Mouse (Mus musculus) forebrain, postnatal 0 days (tissue): ENCODE results near the gene Cxcl14. TPM values are rescaled to one million over a fixed set of nuclear protein-coding genes. Genes with fewer than 3 reads are reported as not detected.

Experiments
- ATAC-seq: fragments of 200-750 bp; cut with Nextera tagmentation; 2 replicates; pipeline ENCODE4 v1.8.0; 2017; ENCODE audit warnings: mild to moderate bottlenecking, moderate library complexity
- DNase-seq: peaks from one replicate; pipeline ENCODE4 v3.0.0-alpha.2; 2015
- H3K27ac ChIP-seq: fragments of 300-500 bp; sonication (generic); 2 replicates; pipeline ENCODE4 v1.5.1; 2014; ENCODE audit warnings: low read depth, mild to moderate bottlenecking, antibody characterized with exemption, low read length, moderate library complexity, mixed read lengths
- H3K27me3 ChIP-seq: fragments of 300-500 bp; sonication (generic); 2 replicates; pipeline ENCODE4 v1.6.1; 2014; ENCODE audit warnings: mild to moderate bottlenecking, low read length, mixed read lengths; ENCODE audit not compliant: insufficient read depth
- H3K36me3 ChIP-seq: fragments of 300-500 bp; sonication (generic); 2 replicates; pipeline ENCODE4 v1.6.1; 2014; ENCODE audit warnings: mild to moderate bottlenecking, moderate library complexity; ENCODE audit not compliant: insufficient read depth
- H3K4me1 ChIP-seq: fragments of 300-500 bp; sonication (generic); 2 replicates; pipeline ENCODE4 v1.6.1; 2014; ENCODE audit warnings: antibody characterized with exemption; ENCODE audit not compliant: insufficient read depth
- H3K4me2 ChIP-seq: fragments of 300-500 bp; sonication (generic); 2 replicates; pipeline ENCODE4 v1.6.1; 2014; ENCODE audit warnings: low read depth, mild to moderate bottlenecking, moderate library complexity
- H3K4me3 ChIP-seq: fragments of 300-500 bp; sonication (generic); 2 replicates; pipeline ENCODE4 v1.5.1; 2014; ENCODE audit warnings: low read depth, low read length, mixed read lengths
- H3K9ac ChIP-seq: fragments of 300-500 bp; sonication (generic); 2 replicates; pipeline ENCODE4 v1.6.1; 2014; ENCODE audit warnings: mild to moderate bottlenecking
- H3K9me3 ChIP-seq: fragments of 300-500 bp; sonication (generic); 2 replicates; pipeline ENCODE4 v1.6.1; 2016; ENCODE audit warnings: low read length
- CTCF ChIP-seq: sonication (generic); IDR thresholded peaks from 2 replicates; pipeline ENCODE4 v1.5.1; 2016; ENCODE audit warnings: antibody characterized with exemption, control low read depth, low read depth
- WGBS: fragments of 180-500 bp; shearing (Covaris S2); extraction: QIAGEN DNeasy Blood & Tissue Kit; methylation state at CpG from one replicate; pipeline ENCODE4 v1.1.7; 2014; 5-methylcytosine and 5-hydroxymethylcytosine counted together
- polyA plus RNA-seq: library from polyadenylated mRNA; unstranded; fragments of >200 nt; fragmentation: Nextera tagmentation; extraction: Ambion mirVana; gene quantifications from 2 replicates; pipeline ENCODE4 v1.2.1, GENCODE M21; 2015
- total RNA-seq: library from RNA; depleted of rRNA; stranded (reverse); fragments of >200 nt; gene quantifications from 2 replicates; pipeline ENCODE4 v1.2.3, GENCODE M21; 2014; rRNA removed

Cxcl14 gene
- total and polyA plus RNA-seq, 2 experiments from 2014 or later, result 21.3 to 37.2 TPM

DNA sequence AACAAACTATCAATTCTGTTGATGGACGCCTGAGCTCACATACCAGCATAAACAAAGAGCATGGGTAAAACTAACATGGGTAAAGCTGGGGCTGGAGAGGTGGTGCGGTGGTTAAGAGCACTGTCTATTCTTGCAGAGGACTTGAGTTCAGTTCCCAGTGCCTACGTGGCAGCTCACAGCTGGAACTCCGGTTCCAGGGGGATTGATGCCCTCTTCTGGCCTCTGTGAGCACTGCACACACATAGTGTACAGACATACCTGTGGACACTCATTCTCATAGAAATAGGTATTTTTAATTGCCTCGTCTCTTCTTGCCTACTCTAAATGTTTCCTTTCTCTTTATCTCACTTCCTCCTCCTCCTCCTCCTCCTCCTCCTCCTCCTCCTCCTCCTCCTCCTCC is 53.2 kb downstream of the Cxcl14 start:
- H3K27me3 ChIP-seq, result peaks cover 14% of the 10 kb centered on the region
- WGBS, result 89% methylated on average over 5 of the region's 5 CpGs
- H3K36me3 ChIP-seq, result no peaks in the 10 kb centered on the region
- no peaks in the 10 kb centered on the region for H3K9me3 ChIP-seq
- H3K4me3 ChIP-seq, result no peak overlapping the region
- ATAC-seq, result no peak
- no peak for DNase-seq
- H3K27ac ChIP-seq, result no peak overlapping the region
- H3K4me2 ChIP-seq, result no peak overlapping the region
- no peak for TF ChIP-seq CTCF
- no peak overlapping the region for H3K9ac ChIP-seq
- no peaks in the 10 kb centered on the region for H3K4me1 ChIP-seq

DNA sequence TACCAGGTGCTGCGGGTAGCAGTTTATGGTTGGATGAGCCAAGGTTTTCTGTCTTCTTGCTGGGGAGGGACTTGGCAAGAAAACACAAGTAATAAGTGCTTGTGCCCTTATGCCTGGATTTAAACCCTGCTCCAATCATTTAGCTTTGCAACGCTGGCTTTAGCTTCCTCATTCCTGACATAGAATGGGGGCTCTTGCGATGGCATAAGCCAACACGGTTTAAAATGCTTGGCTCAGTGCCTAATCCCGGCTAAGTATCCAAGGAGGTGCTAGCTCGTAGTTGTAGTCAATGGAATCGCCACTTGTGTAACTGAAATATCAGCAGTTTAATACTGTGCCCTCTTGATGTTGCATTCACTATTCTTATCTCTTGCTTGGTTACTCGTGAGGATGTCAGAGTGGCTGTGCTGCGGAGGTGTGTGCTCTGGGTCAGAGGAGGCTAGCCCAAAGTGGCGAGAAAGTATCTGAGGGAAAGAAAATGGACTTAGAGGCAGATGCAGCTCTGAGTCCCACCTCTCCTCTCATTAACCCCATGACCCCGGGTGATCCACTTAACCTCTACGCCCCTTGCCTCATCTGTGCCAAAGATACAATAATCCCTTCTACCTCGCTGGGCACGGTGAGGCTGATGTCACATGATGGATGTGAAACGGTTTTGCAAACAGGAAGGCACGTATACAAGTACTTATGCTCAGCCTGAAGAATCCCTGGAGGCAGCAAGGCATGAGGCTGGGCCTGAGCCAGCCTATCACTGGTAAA is 56.2 kb downstream of the Cxcl14 start:
- Histone ChIP-seq H3K27ac (no peak overlapping the region), H3K27me3 (peaks cover 10% of the 10 kb centered on the region), H3K4me3 (no peak overlapping the region), H3K9me3 (no peaks in the 10 kb centered on the region), H3K4me1 (no peaks in the 10 kb centered on the region), H3K4me2 (no peak overlapping the region), H3K36me3 (no peaks in the 10 kb centered on the region), H3K9ac (no peak overlapping the region)
- 32% methylated on average over 16 of the region's 16 CpGs for WGBS
- no peak for ATAC-seq
- DNase-seq, result no peak
- no peak for TF ChIP-seq CTCF

Other genes with a start within 250 kb of the Cxcl14 start
- 151 and 181 TPM in 2 replicates for gene H2afy, start 160.2 kb downstream of the Cxcl14 start, total RNA-seq
- gene H2afy, start 160.2 kb downstream of the Cxcl14 start, polyA plus RNA-seq, result 169 and 171 TPM in 2 replicates
- gene Tifab, start 117.7 kb downstream of the Cxcl14 start, total RNA-seq, result 0.05 and 0.92 TPM in 2 replicates
- 0.58 and 0.61 TPM in 2 replicates for gene Tifab, start 117.7 kb downstream of the Cxcl14 start, polyA plus RNA-seq
- gene Neurog1, start 44.4 kb downstream of the Cxcl14 start, total RNA-seq, result 0.08 TPM in 1 of 2 replicates, not detected in the other
- gene Neurog1, start 44.4 kb downstream of the Cxcl14 start, polyA plus RNA-seq, result not detected in 2 replicates
- gene Gm3045, start 130.0 kb upstream of the Cxcl14 start, total RNA-seq, result not detected in 2 replicates
- not detected in 2 replicates for gene Gm3045, start 130.0 kb upstream of the Cxcl14 start, polyA plus RNA-seq
- not detected in 2 replicates for gene Slc25a48, start 141.8 kb upstream of the Cxcl14 start, total RNA-seq
- 0.06 TPM in 1 of 2 replicates, not detected in the other for gene Slc25a48, start 141.8 kb upstream of the Cxcl14 start, polyA plus RNA-seq
- not detected in 2 replicates for gene Il9, start 185.7 kb upstream of the Cxcl14 start, total RNA-seq
- not detected in 2 replicates for gene Il9, start 185.7 kb upstream of the Cxcl14 start, polyA plus RNA-seq
- 5.4 and 7.1 TPM in 2 replicates for gene Fbxl21, start 225.9 kb upstream of the Cxcl14 start, total RNA-seq
- gene Fbxl21, start 225.9 kb upstream of the Cxcl14 start, polyA plus RNA-seq, result 3.4 and 4.3 TPM in 2 replicates